36 mouse cellular contexts compared by ENCODE assay signal in the genomic region with DNA sequence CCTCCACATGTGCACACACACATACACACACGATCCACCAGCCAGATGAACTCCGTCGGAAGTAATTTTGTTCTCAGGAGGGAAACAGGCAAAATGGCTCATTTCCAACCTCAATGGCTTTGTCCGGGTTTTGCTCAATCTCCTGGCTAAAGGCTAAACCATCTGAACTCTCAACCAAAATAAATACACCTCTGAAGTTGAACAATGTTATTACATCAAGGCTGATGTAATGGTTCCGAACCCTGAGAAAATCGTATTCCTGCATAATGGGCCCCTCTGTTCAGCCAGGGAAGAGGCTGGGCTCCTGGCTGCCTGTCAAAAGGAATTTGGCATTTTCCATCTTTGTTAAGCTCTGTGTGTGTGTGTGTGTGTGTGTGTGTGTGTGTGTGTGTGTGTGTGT. TPM values are rescaled to one million over a fixed set of nuclear protein-coding genes. Genes with fewer than 3 reads are reported as not detected.
"Had no signal": no experiment of that assay in that cellular context is flagged by ENCODE, and none has a peak within 500 bp of the region (broad histone marks: within the 10 kb centered on the region; RNA-seq: fewer than 3 reads in every experiment).

No protein-coding gene starts in this region.

- H3K36me3 ChIP-seq: heart, embryonic 10.5 days; heart, embryonic 12.5 days; heart, embryonic 13.5 days; heart, embryonic 15.5 days; hindbrain, embryonic 10.5 days; hindbrain, embryonic 12.5 days; hindbrain, embryonic 13.5 days; hindbrain, embryonic 15.5 days; intestine, embryonic 15.5 days; kidney, embryonic 15.5 days had no signal

- ATAC-seq: hindbrain, embryonic 16.5 days; hindbrain, postnatal 0 days; inflammation-experienced regulatory T-cells, adult 6 months; intestine, embryonic 15.5 days; intestine, embryonic 16.5 days; intestine, postnatal 0 days had no signal

- DNase-seq: heart, postnatal 10 days; heart, postnatal 14 days; heart, postnatal 36 days; heart, postnatal 4 days; kidney, adult 11 months; kidney, adult 18-20 months; kidney, adult 2 months; kidney, adult 8-10 months; kidney, adult 9 months; kidney, postnatal 10 days; kidney, postnatal 14 days; kidney, postnatal 25 days; kidney, postnatal 36 days; kidney, postnatal 4 days; layer of hippocampus, adult 9-11 months; layer of hippocampus, postnatal 36 days had no signal

- H3K4me1 ChIP-seq: heart, embryonic 10.5 days; heart, embryonic 12.5 days; heart, embryonic 13.5 days; heart, embryonic 15.5 days; hindbrain, embryonic 10.5 days; hindbrain, embryonic 12.5 days; hindbrain, embryonic 13.5 days; hindbrain, embryonic 15.5 days; intestine, embryonic 15.5 days; kidney, embryonic 15.5 days had no signal

- H3K4me2 ChIP-seq: heart, embryonic 11.5 days; heart, embryonic 12.5 days; heart, embryonic 13.5 days; heart, embryonic 15.5 days; hindbrain, embryonic 12.5 days; hindbrain, embryonic 13.5 days; hindbrain, embryonic 14.5 days; hindbrain, embryonic 15.5 days; intestine, embryonic 15.5 days; kidney, embryonic 15.5 days had no signal

- H3K9me3 ChIP-seq: heart, embryonic 10.5 days; heart, embryonic 12.5 days; heart, embryonic 13.5 days; heart, embryonic 15.5 days; hindbrain, embryonic 10.5 days; hindbrain, embryonic 12.5 days; hindbrain, embryonic 13.5 days; hindbrain, embryonic 15.5 days; intestine, embryonic 15.5 days; kidney, embryonic 15.5 days had no signal

- H3K27ac ChIP-seq: heart, embryonic 10.5 days; heart, embryonic 13.5 days; heart, embryonic 15.5 days; hindbrain, embryonic 10.5 days; hindbrain, embryonic 12.5 days; hindbrain, embryonic 13.5 days; hindbrain, embryonic 14.5 days; hindbrain, embryonic 15.5 days; hindbrain, postnatal 0 days; intestine, embryonic 15.5 days; kidney, embryonic 15.5 days; kidney, postnatal 0 days; layer of hippocampus, adult 2 months had no signal

- H3K9ac ChIP-seq: heart, embryonic 12.5 days; heart, embryonic 13.5 days; heart, embryonic 15.5 days; hindbrain, embryonic 12.5 days; hindbrain, embryonic 13.5 days; hindbrain, embryonic 14.5 days; hindbrain, embryonic 15.5 days; intestine, embryonic 15.5 days; kidney, embryonic 15.5 days had no signal

- H3K4me3 ChIP-seq: heart, embryonic 10.5 days; heart, embryonic 12.5 days; heart, embryonic 13.5 days; heart, embryonic 15.5 days; hindbrain, embryonic 10.5 days; hindbrain, embryonic 12.5 days; hindbrain, embryonic 13.5 days; hindbrain, embryonic 15.5 days; intestine, embryonic 15.5 days; kidney, embryonic 15.5 days; layer of hippocampus, adult 2 months had no signal

- H3K27me3 ChIP-seq: heart, embryonic 12.5 days; heart, embryonic 13.5 days; heart, embryonic 15.5 days; hindbrain, embryonic 12.5 days; hindbrain, embryonic 13.5 days; hindbrain, embryonic 15.5 days; intestine, embryonic 15.5 days; kidney, embryonic 15.5 days had no signal

RNA-seq across cellular contexts. Expression of a gene that starts 15.4 kb away (rescaled TPM):
- total RNA-seq: hematopoietic stem cell, adult 5-6 weeks had no signal
- polyA plus RNA-seq: inflammation-experienced regulatory T-cells, adult 6 months had no signal
